In the genomic region with DNA sequence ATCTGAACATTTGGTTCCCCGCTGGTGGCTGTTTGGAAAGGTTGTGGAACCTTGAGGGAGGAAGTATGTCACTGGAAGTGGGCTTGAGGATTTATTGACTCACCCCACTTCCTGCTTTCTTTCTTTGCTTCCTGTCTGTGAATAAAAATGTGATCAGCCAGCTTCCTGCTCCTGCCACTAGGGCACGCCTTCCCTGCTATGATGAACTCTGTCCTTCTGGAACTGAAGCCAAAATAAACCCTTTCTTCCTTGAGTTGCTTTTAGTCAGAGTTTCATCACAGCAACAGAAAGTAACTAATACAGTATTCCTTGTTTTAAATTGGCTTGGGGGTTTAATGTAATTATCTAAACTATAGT, we compare ENCODE assay signal across 8 mouse cellular contexts. TPM values are rescaled to one million over a fixed set of nuclear protein-coding genes. Genes with fewer than 3 reads are reported as not detected.
DNase-seq lines count a peak whose midpoint lies in the region.

No protein-coding gene starts in this region.

- peak; percentile 41 for DNase-seq in adrenal gland, adult 2 months
- DNase-seq in adrenal gland, adult 18-20 months (ENCODE audit: low spot score in 2 of 2) = no peak
- DNase-seq in adipocyte (ENCODE audit: low spot score) = peak; percentile 74
- peak; percentile 16 for DNase-seq in kidney, adult 18-20 months
- peak; percentile 57 for DNase-seq in lung, postnatal 25 days (ENCODE audit: low spot score)
- no peak for DNase-seq in urinary bladder, postnatal 10 days (ENCODE audit: low spot score)
- no peak for DNase-seq in urinary bladder, postnatal 4 days (ENCODE audit: low spot score in 2 of 2)
- no peak for DNase-seq in gastrocnemius, postnatal 25 days

RNA-seq across cellular contexts. Expression of a gene that starts 40.8 kb away (rescaled TPM):
- total RNA-seq in adrenal gland, adult 2 months (2021) = 10 to 100 TPM; 60.7 to 80.4 TPM
- 0.59 and 1.2 TPM in 2 replicates for polyA plus RNA-seq in adrenal gland, adult 2 months (2012; rRNA removed)
- total RNA-seq in adrenal gland, adult 18-20 months (2021) = 10 to 100 TPM; 72.8 to 83.2 TPM
- 10 to 100 TPM; 39.5 to 40.1 TPM for total RNA-seq in gastrocnemius, postnatal 25 days (2021)

Comparison
In these comparisons a context has a peak if more than half of its experiments do, and no peak if none do; other contexts are left out.
1. DNase-seq: peak in adrenal gland, adult 2 months (single experiment), adipocyte (single experiment), kidney, adult 18-20 months (single experiment) and lung, postnatal 25 days (single experiment); none in adrenal gland, adult 18-20 months (0 of 2), urinary bladder, postnatal 10 days (single experiment), urinary bladder, postnatal 4 days (0 of 2) and gastrocnemius, postnatal 25 days (single experiment).